Mouse (Mus musculus): ENCODE results near the gene Dcbld1. TPM values are rescaled to one million over a fixed set of nuclear protein-coding genes. Genes with fewer than 3 reads are reported as not detected.
"Not testable (repeated sequence)": the region's sequence is repeated elsewhere in the genome, so short reads cannot be mapped to it uniquely, and the experiment has no call there.

The Dcbld1 gene
- total RNA-seq, 2 experiments from 2014 or later: 6.5 to 6.7 TPM

- DNase-seq: no peak
These were observed 26.8 kb downstream of the Dcbld1 start for GRCm38 (mm10) chr10:52260209-52260608.

- no peak for DNase-seq
These were observed 30.7 kb downstream of the Dcbld1 start for GRCm38 (mm10) chr10:52264162-52264561.

GRCm38 (mm10) chr10:52268879-52269278 is 35.5 kb downstream of the Dcbld1 start:
- DNase-seq: no peak

GRCm38 (mm10) chr10:52271385-52271784 is 38.0 kb downstream of the Dcbld1 start:
- DNase-seq: no peak

- no peak for DNase-seq
These were observed 39.6 kb downstream of the Dcbld1 start for GRCm38 (mm10) chr10:52273012-52273411.

- DNase-seq: peak in 1 of 2 experiments; percentile 17
These were observed 40.8 kb downstream of the Dcbld1 start for GRCm38 (mm10) chr10:52274001-52274909.

- DNase-seq: no peak
These were observed 41.6 kb downstream of the Dcbld1 start for GRCm38 (mm10) chr10:52274910-52275604.

- no peak for DNase-seq
These were observed 43.2 kb downstream of the Dcbld1 start for GRCm38 (mm10) chr10:52276579-52276978.

GRCm38 (mm10) chr10:52277564-52277963 is 44.1 kb downstream of the Dcbld1 start:
- not testable (repeated sequence) for DNase-seq

GRCm38 (mm10) chr10:52278011-52278434 is 44.6 kb downstream of the Dcbld1 start:
- no peak for DNase-seq

GRCm38 (mm10) chr10:52278866-52279265 is 45.4 kb downstream of the Dcbld1 start:
- no peak for DNase-seq

- DNase-seq: no peak
These were observed 46.5 kb downstream of the Dcbld1 start for GRCm38 (mm10) chr10:52279876-52280275.

- DNase-seq: no peak
These were observed 47.2 kb downstream of the Dcbld1 start for GRCm38 (mm10) chr10:52280623-52281022.

GRCm38 (mm10) chr10:52281337-52281736 is 47.9 kb downstream of the Dcbld1 start:
- DNase-seq: no peak

GRCm38 (mm10) chr10:52284578-52284977 is 51.2 kb downstream of the Dcbld1 start:
- DNase-seq: no peak

- no peak for DNase-seq
These were observed 54.6 kb downstream of the Dcbld1 start for GRCm38 (mm10) chr10:52287852-52288533.

- no peak for DNase-seq
These were observed 55.8 kb downstream of the Dcbld1 start for GRCm38 (mm10) chr10:52289261-52289660.

- DNase-seq: not testable (repeated sequence)
These were observed 59.0 kb downstream of the Dcbld1 start for GRCm38 (mm10) chr10:52292391-52292790.

GRCm38 (mm10) chr10:52293921-52294577 is 60.6 kb downstream of the Dcbld1 start:
- no peak for DNase-seq

GRCm38 (mm10) chr10:52295934-52296333 is 62.5 kb downstream of the Dcbld1 start:
- no peak for DNase-seq

- not testable (repeated sequence) for DNase-seq
These were observed 65.1 kb downstream of the Dcbld1 start for GRCm38 (mm10) chr10:52298568-52298967.

- no peak for DNase-seq
These were observed 68.3 kb downstream of the Dcbld1 start for GRCm38 (mm10) chr10:52301766-52302165.

Measured in layer of hippocampus, postnatal 36 days (tissue).